ENCODE assay signal across 8 mouse cellular contexts in genomic region chr10:74925324-74925723, GRCm38 (mm10). TPM values are rescaled to one million over a fixed set of nuclear protein-coding genes. Genes with fewer than 3 reads are reported as not detected.
DNase-seq lines count a peak whose midpoint lies in the region; ATAC-seq lines count a peak whose summit lies in the region.

No protein-coding gene starts in this region.

- H3K27ac ChIP-seq in limb, embryonic 12.5 days = no peak overlapping the region
- no peak overlapping the region for H3K27ac ChIP-seq in midbrain, embryonic 11.5 days (ENCODE audit: low read depth, low read length)
- no peak overlapping the region for H3K27ac ChIP-seq in stomach, embryonic 16.5 days (ENCODE audit: low read length)

- H3K36me3 ChIP-seq in limb, embryonic 12.5 days = no peaks in the 10 kb centered on the region
- no peaks in the 10 kb centered on the region for H3K36me3 ChIP-seq in midbrain, embryonic 11.5 days (ENCODE audit: control insufficient read depth, insufficient read depth, low read length)
- H3K36me3 ChIP-seq in stomach, embryonic 16.5 days (ENCODE audit: control insufficient read depth, insufficient read depth, low read length) = no peaks in the 10 kb centered on the region

- H3K4me1 ChIP-seq in limb, embryonic 12.5 days (replicated peaks) = peaks cover 9% of the 10 kb centered on the region; the same call in 1 of the 2 replicates
- no peaks in the 10 kb centered on the region for H3K4me1 ChIP-seq in midbrain, embryonic 11.5 days (ENCODE audit: control insufficient read depth, insufficient read depth, low read length)
- H3K4me1 ChIP-seq in stomach, embryonic 16.5 days (ENCODE audit: control insufficient read depth, insufficient read depth, low read length) = 0 out of 2 replicates have a peak, but pooled peaks cover 3% of the 10 kb centered on the region

- peak overlapping the region; percentile 52 for H3K4me2 ChIP-seq in limb, embryonic 12.5 days
- H3K4me2 ChIP-seq in midbrain, embryonic 11.5 days = peak overlapping the region; percentile 38
- peak overlapping the region; percentile 45 for H3K4me2 ChIP-seq in stomach, embryonic 16.5 days (ENCODE audit: low read depth, low read length)

- H3K9ac ChIP-seq in limb, embryonic 12.5 days (replicated peaks) = no peak overlapping the region
- 0 out of 2 replicates have a peak overlapping the region, but pooled peaks have one; percentile 20 for H3K9ac ChIP-seq in midbrain, embryonic 11.5 days (ENCODE audit: low read length)
- no peak overlapping the region for H3K9ac ChIP-seq in stomach, embryonic 16.5 days (ENCODE audit: low read length)

- ATAC-seq in limb, embryonic 12.5 days (ENCODE audit: insufficient number of reproducible peaks, insufficient read depth, low FRiP score, low TSS enrichment, low read depth) = no peak
- ATAC-seq in midbrain, embryonic 11.5 days (ENCODE audit: low FRiP score) = peak; percentile 12; the same call in 1 of the 2 replicates
- no peak for ATAC-seq in stomach, embryonic 16.5 days (ENCODE audit: insufficient read depth, low FRiP score)

- 14% methylated on average over 21 of the region's 21 CpGs for WGBS in limb, embryonic 12.5 days
- WGBS in midbrain, embryonic 11.5 days = 18% methylated on average over 21 of the region's 21 CpGs
- 11% methylated on average over 21 of the region's 21 CpGs for whole genome bisulfite sequencing in stomach, embryonic 16.5 days

- 0 out of 2 replicates have a peak overlapping the region, but pooled peaks have one; percentile 13 for H3K4me3 ChIP-seq in limb, embryonic 12.5 days (replicated peaks)
- no peak overlapping the region for H3K4me3 ChIP-seq in midbrain, embryonic 11.5 days (ENCODE audit: low read depth, low read length)
- no peak overlapping the region for H3K4me3 ChIP-seq in stomach, embryonic 16.5 days (replicated peaks; ENCODE audit: low read length)

- no peaks in the 10 kb centered on the region for H3K9me3 ChIP-seq in limb, embryonic 12.5 days
- H3K9me3 ChIP-seq in midbrain, embryonic 11.5 days (ENCODE audit: control insufficient read depth, low read length) = no peaks in the 10 kb centered on the region
- H3K9me3 ChIP-seq in stomach, embryonic 16.5 days (replicated peaks; ENCODE audit: control insufficient read depth, low read length) = no peaks in the 10 kb centered on the region

- H3K27me3 ChIP-seq in limb, embryonic 12.5 days = no peaks in the 10 kb centered on the region
- H3K27me3 ChIP-seq in midbrain, embryonic 11.5 days (ENCODE audit: control insufficient read depth, insufficient read depth, low read length) = no peaks in the 10 kb centered on the region
- H3K27me3 ChIP-seq in stomach, embryonic 16.5 days (ENCODE audit: control insufficient read depth, insufficient read depth, low read length) = no peaks in the 10 kb centered on the region

- DNase-seq in heart, adult 11 months = peak; percentile 81
- no peak for DNase-seq in heart, adult 8-10 months (ENCODE audit: low spot score)
- peak; percentile 82 to 89 for DNase-seq in cerebellum, postnatal 10 days
- peak; percentile 52 to 66 for DNase-seq in frontal cortex, postnatal 25 days (ENCODE audit: low spot score in 2 of 2)
- peak; percentile 62 for DNase-seq in kidney, adult 18-20 months
- DNase-seq in midbrain, embryonic 11.5 days (ENCODE audit: low spot score, missing footprints) = peak; percentile 89

RNA-seq across cellular contexts. Expression of gene Gnaz, which starts 41.7 kb away (rescaled TPM):
- 1 to 10 TPM in 3 of 4 experiments, under 1 TPM in 1; 0.98 to 1.7 (median 1.1) TPM for total RNA-seq in heart, adult 8-10 months (2022)
- polyA plus RNA-seq in limb, embryonic 12.5 days (2016; fragmentation: Nextera tagmentation; extraction: Ambion mirVana) = 3.1 and 3.9 TPM in 2 replicates
- 12.2 and 12.7 TPM in 2 replicates for polyA plus RNA-seq in midbrain, embryonic 11.5 days (2014; fragmentation: Nextera tagmentation; extraction: Ambion mirVana)
- polyA plus RNA-seq in stomach, embryonic 16.5 days (2015; fragmentation: Nextera tagmentation; extraction: Ambion mirVana) = 3.4 and 4.6 TPM in 2 replicates
